Mouse (Mus musculus) heart, adult 11 months (tissue): ENCODE results near the gene Hsd3b4.
"Not testable (repeated sequence)": the region's sequence is repeated elsewhere in the genome, so short reads cannot be mapped to it uniquely, and the experiment has no call there.

Experiments used
- DNase-seq: peaks from one replicate; pipeline ENCODE4 v3.0.0; 2022

Hsd3b4 gene

GRCm38 (mm10) chr3:98510414-98510813 is at the start of gene Hsd3b4:
TSS of gene Hsd3b4 (minus strand) at chr3:98510514.
- DNase-seq: not testable (repeated sequence)

DNA sequence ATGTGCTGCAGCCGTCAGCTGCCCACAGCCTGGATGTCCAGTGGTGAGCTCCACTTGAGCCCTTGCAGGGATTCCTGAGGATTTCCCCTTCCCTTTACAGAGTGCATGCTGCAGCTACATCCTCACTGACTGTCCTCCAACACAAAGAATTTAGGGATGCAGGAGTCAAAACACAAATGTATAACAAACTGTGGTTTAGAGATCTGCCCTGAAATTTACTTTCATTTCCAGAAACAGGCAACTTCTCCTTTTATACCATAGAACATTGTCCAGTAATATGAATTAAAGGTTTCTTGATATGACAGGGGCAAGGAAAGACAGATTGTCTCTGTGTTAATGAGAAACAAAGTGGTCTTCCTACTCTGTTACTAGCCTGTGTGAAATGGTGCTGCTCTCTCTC is 40.5 kb upstream of the Hsd3b4 start:
- not testable (repeated sequence) for DNase-seq

- DNase-seq: not testable (repeated sequence)
Measured at GRCm38 (mm10) chr3:98550215-98550614, 39.9 kb upstream of the Hsd3b4 start.

DNA sequence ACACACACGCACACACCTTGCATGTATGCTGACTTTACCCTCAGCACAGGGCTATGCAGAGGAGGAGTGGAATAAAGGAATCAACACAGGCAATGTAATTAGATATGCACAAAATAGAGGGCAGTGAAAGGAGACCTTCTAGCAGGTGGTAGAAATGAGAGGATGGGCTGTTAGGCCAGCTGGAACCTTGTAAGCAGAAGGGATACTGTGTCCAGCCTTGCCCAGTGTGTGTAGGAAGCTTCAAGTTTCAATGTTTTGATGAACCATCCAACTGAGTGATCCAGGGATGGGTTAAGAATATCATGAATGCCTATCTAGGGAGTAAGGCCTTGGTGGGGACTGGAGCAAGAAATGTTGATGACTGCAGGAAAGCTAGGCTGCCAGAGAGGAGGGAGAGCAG is 38.2 kb upstream of the Hsd3b4 start:
- not testable (repeated sequence) for DNase-seq

- not testable (repeated sequence) for DNase-seq
Measured at GRCm38 (mm10) chr3:98547641-98548040, 37.3 kb upstream of the Hsd3b4 start.

DNA sequence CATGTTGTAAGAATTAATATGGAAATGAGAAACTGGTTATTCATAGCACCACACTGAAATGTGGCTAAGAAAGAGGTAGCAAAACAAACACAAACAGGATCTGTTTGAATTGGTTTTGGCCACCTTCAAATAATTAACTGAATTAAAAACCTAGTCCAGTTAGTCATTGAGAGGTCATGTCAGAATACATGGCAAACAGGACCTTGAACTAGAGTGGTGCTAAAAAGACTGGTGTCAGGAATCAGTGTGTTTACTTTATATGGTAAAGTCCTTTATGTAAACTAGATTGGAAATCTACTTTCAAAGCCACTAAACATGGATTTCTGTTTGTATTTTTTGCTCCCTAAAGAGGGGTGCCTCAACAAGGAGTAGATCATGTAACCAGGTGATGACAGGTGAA is 14.7 kb upstream of the Hsd3b4 start:
- DNase-seq: not testable (repeated sequence)

GRCm38 (mm10) chr3:98524552-98524951 is 14.2 kb upstream of the Hsd3b4 start:
- DNase-seq: not testable (repeated sequence)

DNA sequence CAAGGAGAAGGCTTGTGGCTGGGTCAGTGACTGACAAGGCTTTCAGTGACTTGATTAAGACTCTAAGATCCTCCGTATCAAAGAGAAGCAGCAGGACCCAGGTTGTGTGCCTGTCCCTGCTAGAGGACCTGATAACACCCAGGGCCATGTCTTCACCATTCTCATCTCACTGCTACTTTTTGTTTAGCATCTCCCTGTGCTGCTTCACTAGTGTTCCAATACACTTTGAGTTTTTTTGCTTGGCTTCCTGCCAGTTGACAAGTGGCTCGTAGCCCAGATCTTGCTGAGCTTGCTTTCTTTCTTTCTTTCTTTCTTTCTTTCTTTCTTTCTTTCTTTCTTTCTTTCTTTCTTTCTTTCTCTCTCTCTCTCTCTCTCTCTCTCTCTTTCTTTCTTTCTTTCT is 12.5 kb upstream of the Hsd3b4 start:
- not testable (repeated sequence) for DNase-seq

GRCm38 (mm10) chr3:98507229-98507628 is 3.1 kb downstream of the Hsd3b4 start:
- not testable (repeated sequence) for DNase-seq

- DNase-seq: not testable (repeated sequence)
Measured at GRCm38 (mm10) chr3:98497401-98497800, 12.9 kb downstream of the Hsd3b4 start.

- DNase-seq: not testable (repeated sequence)
Measured at GRCm38 (mm10) chr3:98496762-98497161, 13.6 kb downstream of the Hsd3b4 start.

GRCm38 (mm10) chr3:98495055-98495454 is 15.3 kb downstream of the Hsd3b4 start:
- DNase-seq: not testable (repeated sequence)

- not testable (repeated sequence) for DNase-seq
Measured at GRCm38 (mm10) chr3:98494184-98494583, 16.1 kb downstream of the Hsd3b4 start.

GRCm38 (mm10) chr3:98471499-98471898 is 38.8 kb downstream of the Hsd3b4 start:
- DNase-seq: not testable (repeated sequence)

- not testable (repeated sequence) for DNase-seq
Measured at GRCm38 (mm10) chr3:98471057-98471456, 39.3 kb downstream of the Hsd3b4 start.

- DNase-seq: not testable (repeated sequence)
Measured at GRCm38 (mm10) chr3:98469323-98469722, 41.0 kb downstream of the Hsd3b4 start.

- DNase-seq: not testable (repeated sequence)
Measured at GRCm38 (mm10) chr3:98457026-98457425, 53.3 kb downstream of the Hsd3b4 start, which contains the start of gene Gm4450. TSS of gene Gm4450 (minus strand) at chr3:98457126.

DNA sequence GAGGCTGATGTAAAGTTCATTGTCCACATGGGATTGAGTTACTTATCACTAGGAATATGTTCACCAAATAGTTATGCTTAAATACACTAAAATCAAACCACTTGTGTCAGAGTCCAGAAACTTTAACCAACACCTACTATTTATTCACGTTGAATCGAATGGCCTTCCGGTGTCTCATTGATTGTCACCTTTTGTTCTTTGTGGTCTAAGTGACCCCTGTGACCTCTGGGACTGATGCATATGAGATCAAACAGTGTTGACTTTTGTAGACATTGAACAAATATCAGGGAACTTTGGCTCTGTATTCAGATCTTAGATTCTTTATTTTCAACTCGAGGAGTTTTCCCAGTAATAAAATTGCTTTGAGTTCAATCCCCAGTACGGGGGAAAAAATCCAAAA is 56.5 kb downstream of the Hsd3b4 start:
- DNase-seq: not testable (repeated sequence)
